Mouse (Mus musculus) right cerebral cortex, postnatal 36 days (tissue): ENCODE results near the gene Cebpz.
A peak's percentile ranks its signal among the peaks of the same experiment; 100 is the strongest.

ENCODE experiments used
- DNase-seq, 2 experiments: peaks; one replicate each; pipeline ENCODE4 v3.0.0; 2022; ENCODE audit warnings: low spot score in 2 of 2, mixed read lengths in 1 of 2

Cebpz gene

DNA sequence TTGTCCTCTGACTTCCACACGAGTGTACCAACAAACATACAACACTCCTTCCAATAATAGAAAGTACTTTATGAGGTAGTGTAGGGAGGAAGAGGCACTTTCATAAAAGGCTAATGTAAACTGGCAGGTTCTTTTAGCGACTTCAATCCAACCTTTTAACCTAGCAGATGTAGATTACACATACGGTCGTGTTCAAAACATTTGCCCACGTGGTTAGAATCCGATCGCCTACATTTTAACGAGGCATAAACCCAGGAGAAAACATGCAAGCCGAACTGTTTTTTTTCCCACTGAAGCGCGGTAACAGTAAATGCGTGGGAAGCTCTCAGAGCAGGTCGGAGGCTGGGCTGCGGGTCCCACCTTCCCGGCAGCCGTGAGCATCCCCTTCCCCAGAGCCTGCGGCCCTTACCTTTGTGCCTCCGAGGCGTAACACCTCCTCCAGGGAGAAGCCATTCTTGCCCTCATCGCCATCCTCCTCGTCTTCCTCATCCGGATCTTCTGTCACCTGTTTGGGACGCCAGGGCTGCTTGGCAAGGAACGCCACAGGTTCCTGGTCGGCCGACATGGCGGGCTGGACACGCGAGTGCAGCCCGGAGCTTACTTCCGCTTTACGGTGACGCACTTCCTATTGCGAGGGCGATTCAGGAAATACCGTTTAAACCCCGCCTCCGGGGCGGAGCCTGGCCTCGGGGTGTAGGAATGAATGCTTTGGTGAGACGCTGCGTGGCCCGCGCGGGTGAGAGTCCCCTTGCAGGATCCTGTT is at the start of gene Cebpz, which contains the start of gene Ndufaf7:
TSS of gene Cebpz (minus strand) at position 601 of the 763 bp plus-strand sequence.
TSS of gene Ndufaf7 (plus strand) at position 671 of the 763 bp plus-strand sequence.
- DNase-seq: peak; percentile 97 to 98

DNA sequence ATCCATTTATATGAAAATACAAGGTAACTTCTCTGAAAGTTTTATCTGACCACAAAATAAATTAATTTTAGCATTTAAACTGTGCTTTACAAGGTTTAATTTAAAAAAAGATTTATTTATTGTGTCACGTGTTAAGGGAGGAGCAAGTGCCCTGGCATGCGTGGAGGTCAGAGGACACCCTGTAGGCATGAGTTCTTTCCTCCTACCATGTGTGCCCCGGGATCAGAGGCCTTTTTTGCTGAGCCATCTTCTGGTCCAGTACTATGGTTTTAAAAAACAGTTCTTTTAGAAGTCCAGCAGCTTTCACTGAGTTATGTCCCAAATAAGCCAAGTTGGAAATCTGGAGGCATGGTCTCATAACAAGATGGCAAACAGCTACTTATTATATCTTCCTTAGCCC is 46.9 kb upstream of the Cebpz start:
- DNase-seq: no peak

DNA sequence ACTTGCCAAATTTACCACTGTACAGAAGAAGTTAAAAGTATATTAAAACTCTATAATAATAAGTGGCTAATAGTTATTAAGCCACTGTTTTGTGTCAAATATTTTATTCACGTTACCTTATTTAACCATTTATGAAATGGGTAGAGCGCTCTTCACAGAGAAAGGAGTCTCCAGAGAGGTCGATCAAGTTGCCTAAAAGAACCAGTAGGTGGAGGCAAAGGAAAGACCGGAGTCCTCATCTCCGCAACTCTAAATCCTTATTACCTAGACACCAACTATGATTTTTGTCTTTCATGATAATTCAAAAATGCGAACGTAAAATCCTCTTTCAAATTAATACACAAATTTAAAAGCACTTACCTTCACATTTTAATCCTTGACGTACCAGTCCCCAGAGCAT is 46.3 kb upstream of the Cebpz start:
- DNase-seq: no peak

GRCm38 (mm10) chr17:78968500-78968899 is 31.6 kb upstream of the Cebpz start:
- DNase-seq: no peak

DNA sequence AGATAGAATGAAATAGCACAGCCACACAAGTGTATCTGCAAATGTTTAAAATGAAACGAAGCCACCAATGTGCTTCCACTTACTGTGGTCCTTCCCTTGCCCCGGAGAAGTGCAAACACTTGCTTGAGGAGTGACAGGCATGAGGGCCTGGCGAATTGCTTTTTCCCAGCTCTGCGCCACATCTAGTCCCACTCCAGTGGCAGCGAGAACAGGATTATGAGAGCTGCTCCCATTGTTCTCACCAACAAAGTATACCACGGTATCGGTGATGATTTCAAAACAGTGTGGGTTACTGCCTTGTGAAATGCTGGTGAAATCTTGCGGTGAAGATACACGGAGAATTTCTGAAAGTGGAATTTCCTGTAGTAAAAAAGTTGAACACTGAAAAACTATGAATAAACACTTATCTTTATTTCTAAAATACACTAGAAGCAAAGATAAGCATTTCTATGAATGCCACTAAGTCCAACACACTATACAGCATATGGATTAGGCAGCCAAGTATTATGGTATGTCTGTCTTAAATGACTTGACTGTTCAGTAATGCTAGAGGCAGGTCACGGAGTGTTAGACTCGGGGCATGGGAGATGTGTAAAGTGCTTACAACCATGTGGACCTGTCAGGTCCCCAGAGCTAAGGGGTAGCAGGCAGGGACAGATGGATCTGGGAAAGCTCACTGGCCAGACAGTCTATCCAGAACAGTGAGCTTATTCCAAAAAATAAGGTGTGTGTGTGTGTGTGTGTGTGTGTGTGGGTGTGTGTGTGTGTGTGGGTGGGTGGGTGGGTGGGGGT is 29.4 kb upstream of the Cebpz start:
- DNase-seq: no peak

- DNase-seq: peak in 1 of 2 experiments; percentile 12
These were observed 27.5 kb upstream of the Cebpz start for GRCm38 (mm10) chr17:78964387-78964786.

- no peak for DNase-seq
These were observed 22.6 kb upstream of the Cebpz start for GRCm38 (mm10) chr17:78959473-78959872.

- no peak for DNase-seq
These were observed 16.4 kb upstream of the Cebpz start for GRCm38 (mm10) chr17:78953240-78953639.

- DNase-seq: no peak
These were observed 15.2 kb upstream of the Cebpz start for GRCm38 (mm10) chr17:78952070-78952469.

GRCm38 (mm10) chr17:78951225-78951624 is 14.4 kb upstream of the Cebpz start:
- DNase-seq: no peak

DNA sequence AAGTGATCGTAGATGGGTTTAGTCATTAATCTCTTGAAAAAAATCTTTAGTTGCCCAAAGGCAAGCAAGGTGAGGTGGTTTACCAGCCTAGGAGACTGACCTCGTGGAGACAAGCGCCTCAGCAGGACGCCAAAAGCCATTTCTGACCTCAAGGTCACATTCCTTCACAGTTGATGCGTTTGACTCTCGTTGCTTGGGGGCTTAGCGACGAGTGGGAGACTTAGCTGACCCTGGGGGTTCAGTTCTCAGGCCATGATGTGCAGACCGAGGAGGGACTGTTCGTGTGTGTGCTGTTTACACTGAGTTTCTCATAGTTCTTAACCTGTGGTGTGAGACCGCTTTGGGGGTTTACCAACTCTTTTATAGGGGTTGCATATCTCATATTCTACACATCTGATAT is 5.7 kb upstream of the Cebpz start:
- DNase-seq: no peak

GRCm38 (mm10) chr17:78938927-78939326 is 2.1 kb upstream of the Cebpz start:
- no peak for DNase-seq

DNA sequence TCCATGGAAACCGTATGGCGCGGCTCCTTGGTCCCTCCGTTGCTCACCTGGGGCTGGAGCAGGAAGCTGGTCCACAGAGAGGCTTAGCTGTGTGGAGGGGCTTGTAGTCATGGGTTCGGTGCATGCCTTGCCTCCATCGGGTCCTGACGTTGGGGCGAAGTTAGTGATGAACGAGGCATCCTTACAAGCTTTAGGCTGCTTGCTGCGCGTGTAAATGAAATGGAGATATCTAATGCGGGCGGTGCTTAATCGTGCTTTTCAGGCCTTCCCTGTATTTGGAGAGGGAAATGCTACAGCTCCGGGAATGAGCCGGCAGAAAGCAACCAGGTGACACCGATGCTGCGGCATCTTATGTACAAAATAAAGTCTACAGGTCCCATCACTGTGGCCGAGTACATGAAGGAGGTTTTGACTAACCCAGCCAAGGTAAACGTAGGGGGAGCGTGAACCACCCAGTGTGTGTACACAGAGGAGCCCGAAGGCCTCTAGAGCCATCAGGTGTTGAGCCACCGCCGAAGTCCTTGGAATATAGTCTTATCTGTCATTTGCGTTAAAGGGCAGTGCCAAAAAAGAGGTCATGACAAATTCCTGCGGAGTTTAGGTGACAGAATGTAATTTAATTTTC is 475 bp upstream of the Cebpz start:
- no peak for DNase-seq

DNA sequence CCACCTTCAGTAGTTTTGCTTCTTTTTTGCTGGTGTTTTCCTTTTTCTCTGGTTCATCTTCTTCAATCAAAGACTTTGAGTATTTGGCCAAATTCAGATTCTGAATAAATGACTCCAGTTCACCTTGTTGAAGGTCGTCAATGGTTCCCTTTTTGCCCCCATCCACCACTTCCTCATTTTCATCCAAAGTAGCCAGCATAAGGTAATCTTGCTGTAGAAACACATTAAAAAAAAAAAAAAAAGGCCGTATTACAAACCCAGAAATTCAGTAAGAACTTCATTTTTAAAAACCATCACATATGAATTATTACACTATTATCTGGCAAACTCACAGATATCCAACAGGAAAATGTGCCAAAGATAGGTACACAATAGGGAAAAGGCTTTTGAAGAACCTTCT is 1.0 kb downstream of the Cebpz start:
- DNase-seq: no peak

DNA sequence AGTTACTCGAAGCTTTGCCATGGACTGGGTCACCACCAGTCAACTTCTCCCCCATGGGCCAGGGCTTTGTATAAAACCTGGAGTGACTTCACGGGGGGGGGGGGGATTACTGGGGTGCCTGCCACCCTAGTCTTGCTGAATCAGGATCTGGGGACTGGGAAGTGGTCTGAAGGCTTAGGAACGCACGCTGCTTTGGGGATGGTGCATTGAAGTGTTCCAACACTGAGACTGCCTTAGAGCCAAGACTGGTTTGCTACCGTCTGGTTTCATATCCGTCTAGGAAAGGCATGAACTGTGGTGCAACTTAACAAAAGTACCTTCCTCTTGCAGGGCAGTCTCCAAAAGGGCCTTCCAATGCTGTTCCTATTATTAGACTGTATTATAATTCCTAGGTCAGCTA is 19.2 kb downstream of the Cebpz start:
- DNase-seq: no peak

- no peak for DNase-seq
These were observed 20.0 kb downstream of the Cebpz start for GRCm38 (mm10) chr17:78916899-78917298.

DNA sequence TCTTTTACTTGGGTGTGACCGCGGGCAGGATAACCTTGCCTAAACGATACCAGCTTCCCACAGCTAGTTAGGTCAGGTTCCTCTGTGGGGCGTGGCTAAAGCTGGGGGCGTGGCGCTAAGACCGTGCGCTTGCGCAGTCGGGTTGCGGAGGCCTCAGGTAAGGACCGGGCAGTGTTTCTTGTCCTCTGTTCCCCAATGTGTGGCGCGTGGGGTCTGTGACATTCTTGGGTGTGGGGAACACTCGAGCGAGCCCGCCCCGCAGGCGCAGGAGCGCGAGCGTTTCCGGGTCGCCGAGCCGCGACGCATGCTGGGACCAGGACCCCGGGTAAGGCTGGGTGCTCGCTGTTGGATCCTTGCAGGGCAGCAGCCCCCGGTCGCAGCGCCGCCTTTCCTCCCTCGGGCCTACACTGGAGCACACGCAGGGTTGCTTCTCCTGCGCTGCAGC is 20.5 kb downstream of the Cebpz start, which contains the start of gene Cebpzos:
TSS of gene Cebpzos (plus strand) at position 132 of the 445 bp plus-strand sequence.
- peak; percentile 87 to 88 for DNase-seq

DNA sequence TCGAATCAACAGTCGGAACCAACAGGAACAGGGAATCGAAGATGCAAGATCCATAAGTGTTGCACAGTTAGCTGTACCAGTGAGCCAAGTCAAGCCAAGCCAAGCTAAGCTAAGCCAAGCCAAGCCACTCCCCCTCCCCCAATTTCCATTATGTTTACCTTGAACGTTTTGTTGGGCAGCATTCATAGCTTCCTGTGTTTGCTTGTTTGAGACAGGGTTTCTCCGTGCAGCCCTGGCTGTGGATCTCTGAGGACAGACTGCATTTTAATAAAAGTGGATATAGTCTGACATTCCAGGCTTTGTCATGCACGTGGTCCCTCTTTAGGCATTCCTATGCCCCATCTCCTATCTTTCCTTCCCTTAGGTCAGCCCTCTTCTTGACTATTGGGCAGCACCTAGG is 21.1 kb downstream of the Cebpz start:
- no peak for DNase-seq

DNA sequence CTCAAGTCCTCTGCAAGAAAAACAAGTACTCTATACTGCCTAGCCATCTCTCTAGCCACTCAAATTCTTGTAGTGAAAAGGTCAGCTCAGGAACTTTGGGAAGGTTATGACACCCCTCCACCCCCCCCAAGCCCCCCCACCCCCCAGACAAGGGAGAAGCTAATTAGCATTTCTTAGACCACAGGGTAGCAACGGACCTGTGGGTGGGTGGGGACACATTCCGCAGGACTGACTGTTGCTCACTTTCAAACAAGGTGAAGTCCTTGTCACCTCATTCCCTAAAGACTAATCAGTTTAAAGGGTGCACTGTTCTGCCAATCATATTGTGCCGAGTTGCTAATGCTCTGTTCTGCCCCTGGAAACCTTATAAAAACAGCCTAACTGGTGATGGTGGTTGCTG is 22.9 kb downstream of the Cebpz start:
- DNase-seq: no peak

DNA sequence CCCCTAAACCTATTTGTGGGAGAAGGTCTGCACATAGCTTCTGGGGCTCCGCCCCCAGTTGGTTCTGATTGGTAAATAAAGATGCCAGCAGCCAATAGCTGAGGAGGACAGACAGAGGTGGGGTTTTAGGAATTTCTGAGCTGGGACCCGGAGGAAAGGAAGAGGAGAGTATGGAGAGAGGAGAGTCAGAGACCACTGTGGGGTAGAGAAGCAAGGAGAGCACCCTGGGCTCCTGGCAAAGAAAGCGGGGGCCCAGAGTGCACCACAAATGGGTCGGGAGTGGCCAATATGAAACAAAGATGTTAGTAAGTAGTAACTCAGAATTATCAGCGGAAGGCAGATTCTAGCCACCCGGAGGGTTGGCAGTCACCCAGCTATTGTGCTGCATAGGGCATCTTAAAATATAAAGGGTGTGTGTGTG is 24.0 kb downstream of the Cebpz start:
- no peak for DNase-seq

DNA sequence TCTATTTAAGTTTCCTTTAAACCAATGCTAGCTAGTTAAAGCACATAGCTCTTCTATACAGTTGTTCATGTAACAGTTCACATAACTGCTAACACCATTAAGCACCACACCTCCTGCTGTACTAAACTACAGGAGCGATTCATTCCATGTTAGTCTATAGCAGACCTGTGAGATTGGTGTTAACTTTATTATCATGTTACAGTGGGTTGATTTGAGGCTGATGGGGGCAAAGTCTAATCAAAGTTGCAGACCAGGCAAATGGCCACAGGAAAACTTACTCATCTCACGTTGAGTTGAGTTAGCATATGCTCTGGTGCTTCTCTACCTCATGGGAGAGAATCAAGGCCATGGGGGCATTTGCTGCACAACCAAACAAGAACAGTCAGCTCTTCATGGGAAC is 27.5 kb downstream of the Cebpz start:
- no peak for DNase-seq

DNA sequence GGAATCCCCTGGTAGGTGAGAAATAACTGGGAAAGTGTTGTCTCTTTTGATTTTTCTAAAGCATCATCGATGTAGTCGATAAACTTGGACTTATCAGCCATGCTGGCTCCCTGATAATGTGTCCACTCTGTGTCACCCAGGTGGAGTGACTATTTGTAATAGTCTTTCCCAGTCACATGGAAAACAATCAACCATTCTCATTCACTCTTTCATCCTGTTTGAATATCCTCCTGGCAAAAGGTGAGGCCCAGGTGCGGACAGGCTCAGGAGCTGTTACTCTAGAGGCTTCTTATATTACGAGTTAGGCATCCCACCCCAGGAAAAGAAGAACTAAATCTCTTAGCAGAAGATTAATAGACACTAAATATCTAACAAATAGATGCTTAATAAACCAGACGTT is 30.0 kb downstream of the Cebpz start, which contains the start of gene Sult6b1:
TSS of gene Sult6b1 (minus strand) at position 101 of the 400 bp plus-strand sequence.
- DNase-seq: no peak
